Mouse (Mus musculus) MN1 (cell line): ENCODE data around the gene Krt15.

Experiments
- DNase-seq: peaks from one replicate; pipeline ENCODE4 v3.0.0-alpha.2; 2016; ENCODE audit warnings: low spot score

The Krt15 gene

DNA sequence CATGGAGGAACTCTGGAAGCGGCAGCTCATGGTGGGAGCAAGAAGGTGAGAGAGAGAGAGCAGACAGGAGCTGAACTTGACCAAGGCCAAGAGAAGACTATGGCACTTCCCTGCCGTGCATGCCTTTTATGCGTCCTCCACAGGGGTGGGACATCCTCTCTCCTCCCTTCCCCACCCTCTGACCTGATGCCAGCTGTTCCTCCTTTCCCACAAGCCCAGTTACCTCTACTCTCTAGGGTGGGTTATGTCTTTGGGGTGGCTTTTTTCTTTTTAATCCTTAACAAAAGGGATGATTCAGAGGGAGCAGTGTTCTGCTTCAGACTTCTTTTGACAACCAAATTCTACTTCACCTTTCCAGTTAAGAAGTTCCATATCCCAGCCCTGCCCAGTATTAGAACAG is 14.3 kb downstream of the Krt15 start, which contains the start of gene Krt13:
Gene Krt13, minus strand, starts transcription at position 101 of the 400 bp plus-strand sequence.
- no peak for DNase-seq

- DNase-seq: no peak
Measured at GRCm38 (mm10) chr11:100120331-100120730, 15.4 kb downstream of the Krt15 start.

DNA sequence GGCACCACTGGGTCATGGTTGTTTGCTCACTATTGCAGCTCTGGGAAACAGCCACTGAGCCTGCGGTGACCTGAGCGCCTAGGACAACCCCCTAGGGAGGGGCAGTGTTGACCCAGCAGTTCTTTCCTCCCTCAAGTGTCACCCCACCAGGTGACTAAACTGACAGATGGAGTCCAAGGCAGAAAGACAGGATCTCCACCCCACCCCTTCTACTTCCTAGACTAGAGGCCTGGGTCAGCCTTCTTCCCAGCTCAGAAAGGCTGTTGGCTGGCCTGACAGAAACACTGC is 22.0 kb downstream of the Krt15 start:
- no peak for DNase-seq

- DNase-seq: no peak
Measured at GRCm38 (mm10) chr11:100112935-100113741, 22.6 kb downstream of the Krt15 start.

DNA sequence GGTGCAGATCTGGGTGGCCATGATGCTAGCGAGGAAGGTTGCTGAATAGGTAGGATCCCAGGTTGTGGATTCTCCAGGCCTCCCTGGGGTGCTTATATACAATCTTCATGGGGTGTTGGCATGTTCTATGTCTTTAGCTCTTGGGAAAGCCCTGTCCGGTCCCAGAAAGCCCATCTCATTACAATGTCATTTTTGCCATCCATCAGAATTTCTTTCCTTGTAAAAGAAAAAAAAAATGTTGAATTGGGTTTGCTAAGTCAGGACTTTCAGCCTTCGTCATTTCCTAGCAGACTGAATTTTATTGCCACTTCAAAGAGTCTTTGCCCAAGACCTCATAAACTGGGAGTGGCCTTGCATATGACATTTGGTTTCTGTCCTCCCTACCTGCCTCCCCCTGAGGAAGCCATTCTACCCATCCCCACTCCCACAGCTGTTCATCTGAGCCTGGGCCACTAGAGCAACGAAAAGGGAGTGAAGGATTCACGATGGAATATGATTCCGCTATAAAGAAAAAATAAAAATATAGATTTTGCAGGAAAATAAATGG is 30.1 kb downstream of the Krt15 start, which contains the start of gene Krt36:
Gene Krt36, minus strand, starts transcription at position 51 of the 547 bp plus-strand sequence.
- no peak for DNase-seq

GRCm38 (mm10) chr11:100102693-100103429 is 32.9 kb downstream of the Krt15 start:
- no peak for DNase-seq

DNA sequence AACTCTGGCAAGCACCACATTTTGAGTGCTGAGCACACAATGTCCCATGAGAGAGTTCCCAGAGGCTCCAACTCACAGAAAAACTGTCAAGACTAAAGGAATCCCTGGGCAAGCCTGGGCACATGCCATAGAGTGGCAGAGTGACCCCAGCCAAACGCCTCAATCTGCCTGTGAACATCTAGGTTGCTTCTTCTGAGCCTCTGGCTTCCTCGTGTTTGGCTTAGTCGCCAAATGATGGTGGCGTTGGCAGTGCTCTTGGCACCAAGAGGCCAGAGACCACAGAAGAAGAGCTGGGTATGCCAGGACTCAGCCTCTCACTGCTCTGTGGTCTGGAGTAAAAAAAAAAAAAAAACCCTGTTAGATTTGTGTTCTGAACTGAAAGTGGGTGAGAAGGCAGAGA is 35.3 kb downstream of the Krt15 start:
- no peak for DNase-seq

DNA sequence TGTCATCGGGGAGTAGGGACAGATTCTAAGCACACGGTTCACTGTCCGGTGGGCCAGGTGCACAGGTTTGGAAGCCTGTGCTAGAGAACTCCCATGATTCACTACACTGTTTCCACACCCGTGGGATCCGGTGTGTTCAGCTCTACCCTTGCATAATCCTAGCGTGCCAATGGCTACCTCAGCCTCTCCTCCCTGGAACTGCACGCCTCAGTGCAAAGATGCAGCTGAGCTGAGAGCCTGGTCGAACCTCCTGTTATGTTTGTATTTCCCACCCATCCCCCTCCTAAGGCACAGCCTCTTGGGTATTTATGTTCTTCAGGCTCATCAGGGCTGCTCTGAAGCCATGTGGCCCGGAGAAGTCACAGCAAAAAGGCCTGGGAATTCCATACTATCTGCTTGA is 37.9 kb downstream of the Krt15 start:
- no peak for DNase-seq

- no peak for DNase-seq
Measured at GRCm38 (mm10) chr11:100096141-100096540, 39.6 kb downstream of the Krt15 start, which contains the start of gene Krt35. Gene Krt35, minus strand, starts transcription at chr11:100096241.

- DNase-seq: no peak
Measured at GRCm38 (mm10) chr11:100088378-100089025, 47.2 kb downstream of the Krt15 start.

DNA sequence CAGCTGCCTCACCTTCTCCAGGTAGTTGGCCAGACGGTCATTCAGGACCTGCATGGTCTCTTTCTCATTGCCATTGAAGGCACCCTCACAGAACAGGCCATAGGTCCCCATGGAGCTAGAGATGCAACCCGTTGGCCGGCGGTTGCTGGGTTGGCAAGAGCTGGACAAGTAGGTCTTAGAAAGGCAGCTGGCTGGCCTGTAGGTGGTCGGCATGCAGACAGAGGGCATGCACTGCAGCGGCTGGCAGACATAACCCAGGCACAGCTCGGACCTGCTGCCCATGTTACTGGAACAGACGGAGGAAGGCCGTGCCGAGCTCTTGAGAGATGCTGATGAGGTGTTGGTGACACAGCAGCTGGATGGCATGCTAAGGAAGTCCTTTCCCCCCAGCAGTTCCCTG is 47.9 kb downstream of the Krt15 start, which contains the start of gene Krt32:
Gene Krt32, minus strand, starts transcription at position 366 of the 400 bp plus-strand sequence.
- no peak for DNase-seq
